Mouse (Mus musculus): ENCODE results near the gene Col4a3bp. TPM values are rescaled to one million over a fixed set of nuclear protein-coding genes. Genes with fewer than 3 reads are reported as not detected.

Col4a3bp gene
- polyA plus RNA-seq, 1 experiment: 57.3 TPM

DNA sequence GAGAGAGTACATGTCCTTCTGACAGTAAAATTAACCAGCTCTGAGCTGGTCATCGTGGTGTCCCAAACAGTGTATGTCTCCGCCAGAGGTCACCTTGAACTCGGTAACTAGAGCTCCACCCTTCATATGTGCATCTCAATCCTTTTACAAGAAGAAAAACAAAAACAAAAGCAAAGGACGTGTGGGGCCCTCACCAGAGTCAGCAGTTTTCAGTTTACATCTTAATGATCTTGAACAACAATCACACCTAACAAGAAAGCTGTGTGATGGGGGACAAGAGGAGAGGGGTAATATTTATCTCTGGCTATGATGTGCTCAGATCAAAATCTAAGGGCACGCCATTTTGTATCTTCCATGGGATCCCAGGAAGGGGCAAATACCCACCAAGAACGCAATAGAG lies 133.3 kb downstream of the Col4a3bp start:
- no peak overlapping the region for H3K4me3 ChIP-seq (ENCODE audit: low read depth, low read length)
- TF ChIP-seq POLR2A (IDR thresholded peaks at IDR 0.05; ENCODE audit: insufficient read depth, low read length) (no peak), EP300 (IDR thresholded peaks at IDR 0.05; ENCODE audit: insufficient read depth, low read depth, low read length) (0 out of 2 replicates have a peak, but pooled peaks have one; percentile 7)
- H3K27ac ChIP-seq (ENCODE audit: insufficient read depth, low read length): no peak overlapping the region
- H3K4me1 ChIP-seq (ENCODE audit: control insufficient read depth, insufficient read depth, low read length): peaks cover 5% of the 10 kb centered on the region
- H3K27me3 ChIP-seq (ENCODE audit: control insufficient read depth, insufficient read depth, low read length, poor library complexity, severe bottlenecking): no peaks in the 10 kb centered on the region
- H3K36me3 ChIP-seq (ENCODE audit: control insufficient read depth, insufficient read depth, low read length, poor library complexity, severe bottlenecking): no peaks in the 10 kb centered on the region
- H3K9me3 ChIP-seq (replicated peaks; ENCODE audit: control insufficient read depth, insufficient read depth, low read length, poor library complexity, severe bottlenecking): no peaks in the 10 kb centered on the region
- no peak overlapping the region for H3K9ac ChIP-seq (ENCODE audit: low read depth, poor library complexity, severe bottlenecking)

DNA sequence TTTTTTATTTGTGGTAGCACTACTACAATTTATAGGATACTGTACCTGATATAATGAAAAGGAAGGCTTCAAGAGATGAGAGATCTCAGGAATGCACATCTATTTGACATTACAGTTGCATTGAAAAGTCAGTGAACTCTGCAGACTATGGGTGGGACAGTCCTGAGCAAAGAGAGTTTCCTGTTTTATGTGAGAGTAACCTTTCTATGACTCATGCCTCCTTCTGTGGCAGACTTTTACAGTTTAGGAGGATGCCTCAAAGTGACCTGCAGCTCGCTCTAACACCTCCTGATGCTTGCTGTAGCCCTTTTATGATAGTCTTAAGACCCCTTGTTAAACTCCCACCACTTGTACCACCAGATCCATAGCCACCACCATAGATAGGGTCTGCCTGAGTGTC lies 134.7 kb downstream of the Col4a3bp start:
- Histone ChIP-seq H3K27me3 (ENCODE audit: control insufficient read depth, insufficient read depth, low read length, poor library complexity, severe bottlenecking) (no peaks in the 10 kb centered on the region), H3K36me3 (ENCODE audit: control insufficient read depth, insufficient read depth, low read length, poor library complexity, severe bottlenecking) (no peaks in the 10 kb centered on the region), H3K9me3 (replicated peaks; ENCODE audit: control insufficient read depth, insufficient read depth, low read length, poor library complexity, severe bottlenecking) (no peaks in the 10 kb centered on the region), H3K4me1 (ENCODE audit: control insufficient read depth, insufficient read depth, low read length) (peaks cover 5% of the 10 kb centered on the region), H3K4me3 (ENCODE audit: low read depth, low read length) (no peak overlapping the region), H3K27ac (ENCODE audit: insufficient read depth, low read length) (no peak overlapping the region), H3K9ac (ENCODE audit: low read depth, poor library complexity, severe bottlenecking) (no peak overlapping the region)
- TF ChIP-seq POLR2A (IDR thresholded peaks at IDR 0.05; ENCODE audit: insufficient read depth, low read length) (no peak), EP300 (IDR thresholded peaks at IDR 0.05; ENCODE audit: insufficient read depth, low read depth, low read length) (no peak), CTCF (IDR thresholded peaks at IDR 0.05; ENCODE audit: low read depth, low read length) (no peak)

DNA sequence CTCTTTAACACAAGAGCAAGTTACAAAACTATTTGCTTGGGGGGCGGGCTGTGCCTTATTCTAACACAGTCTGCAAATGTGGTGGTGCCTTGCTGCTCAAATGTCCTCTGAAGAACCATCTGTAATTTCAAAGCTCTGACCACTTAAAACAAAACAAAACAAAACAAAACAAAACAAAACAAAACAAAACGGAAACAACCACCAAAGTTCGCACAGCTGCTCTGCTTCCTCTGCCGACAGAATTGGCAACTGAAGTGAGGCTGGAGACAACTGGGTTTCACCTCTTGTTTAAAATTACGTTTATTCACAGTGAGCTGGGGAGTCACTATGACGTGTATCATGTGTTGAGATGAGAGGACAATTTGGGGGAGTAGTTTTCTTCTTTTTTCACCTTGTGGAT lies 136.2 kb downstream of the Col4a3bp start:
- Histone ChIP-seq H3K36me3 (ENCODE audit: control insufficient read depth, insufficient read depth, low read length, poor library complexity, severe bottlenecking) (no peaks in the 10 kb centered on the region), H3K27ac (ENCODE audit: insufficient read depth, low read length) (no peak overlapping the region), H3K4me3 (ENCODE audit: low read depth, low read length) (no peak overlapping the region), H3K9me3 (replicated peaks; ENCODE audit: control insufficient read depth, insufficient read depth, low read length, poor library complexity, severe bottlenecking) (no peaks in the 10 kb centered on the region), H3K4me1 (ENCODE audit: control insufficient read depth, insufficient read depth, low read length) (peaks cover 4% of the 10 kb centered on the region), H3K9ac (ENCODE audit: low read depth, poor library complexity, severe bottlenecking) (no peak overlapping the region), H3K27me3 (ENCODE audit: control insufficient read depth, insufficient read depth, low read length, poor library complexity, severe bottlenecking) (no peaks in the 10 kb centered on the region)
- TF ChIP-seq POLR2A (IDR thresholded peaks at IDR 0.05; ENCODE audit: insufficient read depth, low read length) (no peak), CTCF (IDR thresholded peaks at IDR 0.05; ENCODE audit: low read depth, low read length) (no peak), EP300 (IDR thresholded peaks at IDR 0.05; ENCODE audit: insufficient read depth, low read depth, low read length) (no peak)

DNA sequence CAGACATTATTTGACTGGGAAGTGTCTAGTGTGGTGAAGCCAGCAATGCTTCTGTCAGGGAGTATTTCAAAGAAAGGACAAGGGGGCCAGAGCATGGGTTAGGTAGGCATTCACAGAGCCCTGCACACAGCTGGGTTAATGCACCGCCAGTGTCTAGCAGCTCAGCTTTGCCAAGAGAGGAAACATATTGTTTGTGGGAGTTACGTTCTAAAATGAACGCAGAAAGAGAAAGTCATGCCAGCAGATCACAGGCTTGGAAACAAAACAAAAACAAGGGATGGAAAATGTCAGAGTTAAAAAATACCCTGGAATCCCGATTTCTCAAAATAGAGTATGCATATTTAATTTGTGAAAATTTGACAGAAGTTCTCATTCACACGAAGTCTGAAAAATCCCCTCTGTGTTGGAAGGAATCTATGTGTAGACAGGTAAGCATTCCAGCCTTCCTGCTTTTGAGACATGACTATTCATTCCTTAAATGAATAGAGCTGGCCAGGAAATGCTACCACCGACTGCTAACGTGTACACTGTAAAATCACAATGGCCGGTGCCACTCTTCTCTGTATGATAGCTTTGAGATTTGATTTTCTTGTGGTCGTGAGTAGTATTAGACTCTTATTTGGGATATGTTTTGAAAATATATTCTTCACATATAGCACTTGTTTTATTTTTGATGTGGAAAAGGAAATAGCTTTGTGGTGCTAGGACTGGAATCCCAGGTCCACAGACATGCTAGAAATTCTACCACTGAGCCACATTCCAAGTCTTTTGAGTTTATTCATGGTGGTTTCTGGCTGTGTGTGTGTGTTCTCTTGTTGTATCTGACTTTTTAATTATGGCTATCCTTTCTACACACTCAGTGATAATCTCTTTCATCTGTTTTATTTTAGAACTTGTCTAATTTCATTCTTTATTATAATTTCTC lies 138.0 kb downstream of the Col4a3bp start:
- TF ChIP-seq POLR2A (IDR thresholded peaks at IDR 0.05; ENCODE audit: insufficient read depth, low read length) (no peak), CTCF (IDR thresholded peaks at IDR 0.05; ENCODE audit: low read depth, low read length) (no peak), EP300 (IDR thresholded peaks at IDR 0.05; ENCODE audit: insufficient read depth, low read depth, low read length) (no peak)
- H3K27me3 ChIP-seq (ENCODE audit: control insufficient read depth, insufficient read depth, low read length, poor library complexity, severe bottlenecking): no peaks in the 10 kb centered on the region
- H3K9ac ChIP-seq (ENCODE audit: low read depth, poor library complexity, severe bottlenecking): no peak overlapping the region
- H3K9me3 ChIP-seq (replicated peaks; ENCODE audit: control insufficient read depth, insufficient read depth, low read length, poor library complexity, severe bottlenecking): no peaks in the 10 kb centered on the region
- peaks cover 4% of the 10 kb centered on the region for H3K4me1 ChIP-seq (ENCODE audit: control insufficient read depth, insufficient read depth, low read length)
- H3K4me3 ChIP-seq (ENCODE audit: low read depth, low read length): no peak overlapping the region
- no peak overlapping the region for H3K27ac ChIP-seq (ENCODE audit: insufficient read depth, low read length)
- H3K36me3 ChIP-seq (ENCODE audit: control insufficient read depth, insufficient read depth, low read length, poor library complexity, severe bottlenecking): no peaks in the 10 kb centered on the region

DNA sequence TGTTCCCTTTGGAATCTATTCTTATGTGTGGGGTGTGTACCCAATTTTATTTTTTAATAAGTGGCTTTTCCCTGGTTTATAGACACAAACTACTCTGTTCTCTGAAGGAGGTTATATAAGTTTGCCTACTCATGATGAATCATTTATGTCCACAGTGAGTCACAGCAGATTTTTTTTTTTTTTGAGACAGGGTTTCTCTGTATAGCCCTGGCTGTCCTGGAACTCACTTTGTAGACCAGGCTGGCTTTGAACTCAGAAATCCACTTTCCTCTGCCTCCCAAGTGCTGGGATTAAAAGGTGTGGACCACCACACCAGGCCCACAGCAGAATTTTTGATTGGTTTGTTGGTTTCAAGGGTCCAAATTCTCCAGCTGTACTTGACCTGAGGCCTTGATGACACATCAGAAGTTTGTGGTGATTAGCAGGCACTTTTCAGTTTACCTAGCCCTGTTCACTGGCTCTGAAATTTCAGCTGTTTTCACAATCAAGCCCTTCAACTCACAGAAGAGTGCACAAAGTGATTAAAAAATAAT lies 138.7 kb downstream of the Col4a3bp start:
- H3K4me3 ChIP-seq (ENCODE audit: low read depth, low read length): no peak overlapping the region
- H3K4me1 ChIP-seq (ENCODE audit: control insufficient read depth, insufficient read depth, low read length): peaks cover 4% of the 10 kb centered on the region
- no peaks in the 10 kb centered on the region for H3K9me3 ChIP-seq (replicated peaks; ENCODE audit: control insufficient read depth, insufficient read depth, low read length, poor library complexity, severe bottlenecking)
- TF ChIP-seq POLR2A (IDR thresholded peaks at IDR 0.05; ENCODE audit: insufficient read depth, low read length): no peak
- TF ChIP-seq CTCF (IDR thresholded peaks at IDR 0.05; ENCODE audit: low read depth, low read length): no peak
- no peak for TF ChIP-seq EP300 (IDR thresholded peaks at IDR 0.05; ENCODE audit: insufficient read depth, low read depth, low read length)
- H3K9ac ChIP-seq (ENCODE audit: low read depth, poor library complexity, severe bottlenecking): no peak overlapping the region
- H3K27me3 ChIP-seq (ENCODE audit: control insufficient read depth, insufficient read depth, low read length, poor library complexity, severe bottlenecking): no peaks in the 10 kb centered on the region
- H3K36me3 ChIP-seq (ENCODE audit: control insufficient read depth, insufficient read depth, low read length, poor library complexity, severe bottlenecking): no peaks in the 10 kb centered on the region
- no peak overlapping the region for H3K27ac ChIP-seq (ENCODE audit: insufficient read depth, low read length)

DNA sequence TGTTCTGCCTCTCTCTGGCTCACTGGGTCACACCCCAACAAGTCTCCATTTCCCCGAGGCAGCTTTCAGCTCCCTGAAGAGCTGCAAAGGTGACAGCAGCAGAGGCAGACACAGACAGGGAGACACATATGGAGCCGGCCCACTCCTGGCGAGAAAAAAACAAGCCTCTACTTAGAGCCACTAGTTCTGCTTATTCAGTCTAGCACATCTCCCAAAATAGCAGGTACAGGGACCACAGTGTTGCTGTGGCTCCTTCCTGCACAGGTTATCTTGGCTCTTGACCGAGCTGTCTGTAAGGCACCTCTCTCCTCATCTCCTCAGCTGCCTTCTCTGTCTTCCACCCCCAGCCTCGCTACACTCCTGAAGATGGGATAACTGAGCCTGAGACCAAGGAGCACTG lies 142.4 kb downstream of the Col4a3bp start:
- Histone ChIP-seq H3K27ac (ENCODE audit: insufficient read depth, low read length) (no peak overlapping the region), H3K4me3 (ENCODE audit: low read depth, low read length) (no peak overlapping the region), H3K36me3 (ENCODE audit: control insufficient read depth, insufficient read depth, low read length, poor library complexity, severe bottlenecking) (no peaks in the 10 kb centered on the region), H3K9me3 (replicated peaks; ENCODE audit: control insufficient read depth, insufficient read depth, low read length, poor library complexity, severe bottlenecking) (no peaks in the 10 kb centered on the region), H3K4me1 (ENCODE audit: control insufficient read depth, insufficient read depth, low read length) (no peaks in the 10 kb centered on the region), H3K9ac (ENCODE audit: low read depth, poor library complexity, severe bottlenecking) (no peak overlapping the region), H3K27me3 (ENCODE audit: control insufficient read depth, insufficient read depth, low read length, poor library complexity, severe bottlenecking) (no peaks in the 10 kb centered on the region)
- TF ChIP-seq EP300 (IDR thresholded peaks at IDR 0.05; ENCODE audit: insufficient read depth, low read depth, low read length) (no peak), POLR2A (IDR thresholded peaks at IDR 0.05; ENCODE audit: insufficient read depth, low read length) (no peak), CTCF (IDR thresholded peaks at IDR 0.05; ENCODE audit: low read depth, low read length) (no peak)
